Mouse (Mus musculus): ENCODE results near the gene Ryr2.

GRCm38 (mm10) chr13:11941724-11942123 lies 165.0 kb downstream of the Ryr2 start:
- no peak for TF ChIP-seq CTCF (IDR thresholded peaks at IDR 0.05)
- no peak for TF ChIP-seq EP300 (IDR thresholded peaks at IDR 0.05)

Data from lung, postnatal 0 days (tissue).